Mouse (Mus musculus) intestine, embryonic 15.5 days (tissue): ENCODE results near the gene Lyz1. TPM values are rescaled to one million over a fixed set of nuclear protein-coding genes. Genes with fewer than 3 reads are reported as not detected.
A peak's percentile ranks its signal among the peaks of the same experiment; 100 is the strongest.
"Not testable (repeated sequence)": the region's sequence is repeated elsewhere in the genome, so short reads cannot be mapped to it uniquely, and the experiment has no call there.

Experiments used
- ATAC-seq: fragments of 200-750 bp; cut with Nextera tagmentation; 2 replicates; pipeline ENCODE4 v1.8.0; 2017; ENCODE audit warnings: moderate TSS enrichment, moderate library complexity
- H3K27ac ChIP-seq: fragments of 300-500 bp; sonication (generic); 2 replicates; pipeline ENCODE4 v1.5.1; 2015; ENCODE audit warnings: mild to moderate bottlenecking, inconsistent platforms
- H3K27me3 ChIP-seq: fragments of 300-500 bp; sonication (generic); replicated peaks from 2 replicates; pipeline ENCODE4 v1.6.1; 2015; ENCODE audit warnings: inconsistent platforms
- H3K36me3 ChIP-seq: fragments of 300-500 bp; sonication (generic); 2 replicates; pipeline ENCODE4 v1.6.1; 2015; ENCODE audit warnings: inconsistent platforms
- H3K4me1 ChIP-seq: fragments of 300-500 bp; sonication (generic); replicated peaks from 2 replicates; pipeline ENCODE4 v1.6.1; 2015; ENCODE audit warnings: inconsistent platforms
- H3K4me2 ChIP-seq: fragments of 300-500 bp; sonication (generic); replicated peaks from 2 replicates; pipeline ENCODE4 v1.6.1; 2015; ENCODE audit warnings: mild to moderate bottlenecking, inconsistent platforms
- H3K4me3 ChIP-seq: fragments of 300-500 bp; sonication (generic); replicated peaks from 2 replicates; pipeline ENCODE4 v1.5.1; 2015; ENCODE audit warnings: inconsistent platforms
- H3K9ac ChIP-seq: fragments of 300-500 bp; sonication (generic); 2 replicates; pipeline ENCODE4 v1.6.1; 2015; ENCODE audit warnings: inconsistent platforms
- H3K9me3 ChIP-seq: fragments of 300-500 bp; sonication (generic); 2 replicates; pipeline ENCODE4 v1.6.1; 2016; ENCODE audit warnings: inconsistent platforms
- WGBS: fragments of 180-500 bp; shearing (Covaris S2); methylation state at CpG from one replicate; pipeline ENCODE4 v1.1.7; 2015; 5-methylcytosine and 5-hydroxymethylcytosine counted together
- polyA plus RNA-seq: library from polyadenylated mRNA; unstranded; fragments of >200 nt; fragmentation: Nextera tagmentation; extraction: Ambion mirVana; gene quantifications from 2 replicates; pipeline ENCODE4 v1.2.1, GENCODE M21; 2015

Gene Lyz1
- polyA plus RNA-seq, 1 experiment from 2014 or later = 12.9 TPM

DNA sequence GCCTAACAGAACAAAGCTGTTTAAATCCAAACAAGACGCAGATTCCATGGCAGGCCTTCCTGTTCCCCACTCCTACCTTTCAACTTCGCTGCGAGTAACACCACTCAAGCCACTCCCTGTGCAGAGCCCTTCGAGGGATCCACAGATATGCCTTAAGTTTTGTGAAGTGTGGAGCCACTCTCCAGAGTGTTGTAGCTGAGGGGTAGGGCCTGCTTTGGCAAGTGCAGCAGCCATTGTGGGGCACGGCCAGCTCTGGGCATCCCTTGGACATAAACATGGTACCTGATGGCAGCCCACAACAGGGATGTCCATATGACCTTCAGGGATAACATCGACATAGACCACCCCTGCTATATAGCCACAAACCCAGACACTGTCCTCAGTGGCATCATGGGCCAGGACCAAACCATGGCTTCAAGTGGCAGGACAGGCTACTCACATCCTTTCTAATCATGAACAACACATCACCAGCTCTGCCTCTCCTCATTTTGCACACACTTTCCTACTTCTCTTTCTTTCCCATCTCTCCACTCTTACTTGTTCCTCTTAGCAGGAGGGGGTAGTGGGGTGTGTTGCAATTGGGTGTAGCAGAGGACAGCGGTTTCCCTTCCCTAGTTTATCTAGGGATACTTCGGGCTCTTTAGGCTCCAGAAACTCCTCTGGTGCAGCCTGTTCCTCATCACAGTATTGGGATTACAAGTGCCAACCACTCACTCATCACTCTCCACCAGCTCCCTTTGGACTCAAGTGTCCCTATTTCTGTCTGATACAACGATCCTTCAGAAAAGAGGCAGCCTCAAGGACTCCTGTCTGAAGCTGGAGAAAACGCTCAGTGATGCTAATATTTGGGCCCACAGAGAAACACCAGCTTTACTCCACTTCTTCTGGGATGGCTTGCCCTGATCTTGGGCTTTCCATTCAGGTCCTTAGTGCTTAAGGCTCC lies 7.8 kb downstream of the Lyz1 start:
- Histone ChIP-seq H3K27ac (no peak overlapping the region), H3K27me3 (no peaks in the 10 kb centered on the region)
- ATAC-seq = no peak

GRCm38 (mm10) chr10:117283871-117284577 lies 8.6 kb downstream of the Lyz1 start:
- Histone ChIP-seq H3K27me3 (no peaks in the 10 kb centered on the region), H3K27ac (no peak overlapping the region), H3K4me2 (no peak overlapping the region), H3K9ac (no peak overlapping the region), H3K4me1 (no peaks in the 10 kb centered on the region), H3K9me3 (no peaks in the 10 kb centered on the region), H3K36me3 (no peaks in the 10 kb centered on the region), H3K4me3 (no peak overlapping the region)
- no peak for ATAC-seq
- 80% methylated on average over 7 of the region's 7 CpGs for WGBS

More for the DNA sequence above, 7.8 kb downstream of the Lyz1 start:
- Histone ChIP-seq H3K9me3 (no peaks in the 10 kb centered on the region), H3K36me3 (no peaks in the 10 kb centered on the region), H3K4me1 (no peaks in the 10 kb centered on the region), H3K9ac (no peak overlapping the region), H3K4me2 (no peak overlapping the region), H3K4me3 (no peak overlapping the region)
- 84% methylated on average over 10 of the region's 10 CpGs for WGBS

GRCm38 (mm10) chr10:117283196-117283595 lies 9.5 kb downstream of the Lyz1 start:
- H3K27me3 ChIP-seq, ATAC-seq, H3K4me1 ChIP-seq, H3K36me3 ChIP-seq, H3K4me3 ChIP-seq, H3K4me2 ChIP-seq, H3K27ac ChIP-seq, H3K9ac ChIP-seq, H3K9me3 ChIP-seq: not testable (repeated sequence)
- WGBS = 89% methylated on average over 4 of the region's 4 CpGs

DNA sequence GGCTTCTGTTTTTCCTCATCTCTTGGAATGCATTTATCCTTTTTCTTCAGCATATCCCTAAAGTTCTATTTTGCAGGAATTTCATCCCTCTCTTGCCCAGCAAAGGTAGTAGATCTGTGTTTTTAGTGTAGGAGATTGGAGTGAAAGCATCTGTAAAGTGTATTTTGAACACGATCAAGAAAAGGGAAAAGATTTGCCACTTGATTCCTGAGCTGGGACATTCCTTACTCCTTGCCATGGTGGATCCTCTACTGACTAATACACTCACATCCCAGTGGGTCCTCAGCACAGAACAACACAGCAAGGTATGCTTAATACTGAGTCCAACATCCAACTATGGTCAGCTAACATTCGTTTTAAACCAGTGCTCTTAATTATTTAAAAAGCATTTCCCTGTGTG lies 10.1 kb downstream of the Lyz1 start:
- Histone ChIP-seq H3K4me1 (no peaks in the 10 kb centered on the region), H3K27me3 (no peaks in the 10 kb centered on the region), H3K9ac (no peak overlapping the region), H3K4me3 (no peak overlapping the region), H3K4me2 (peak overlapping the region; percentile 1; the same call in 1 of the 2 replicates), H3K9me3 (no peaks in the 10 kb centered on the region), H3K27ac (0 out of 2 replicates have a peak overlapping the region, but pooled peaks have one; percentile 67), H3K36me3 (no peaks in the 10 kb centered on the region)
- ATAC-seq = no peak
- WGBS = 59% methylated on average over 2 of the region's 2 CpGs

GRCm38 (mm10) chr10:117282049-117282448 lies 10.6 kb downstream of the Lyz1 start, which contains the start of gene Lyz2:
Gene Lyz2 (minus strand): TSS chr10:117282321.
- no peak within 1 kb of the TSS for H3K9ac ChIP-seq
- no peaks in the 10 kb centered on the region for H3K4me1 ChIP-seq
- H3K27ac ChIP-seq = peak within 1 kb of the TSS; percentile 67; the same call in 1 of the 2 replicates
- 37% methylated on average over 4 of the region's 4 CpGs for WGBS
- H3K27me3 ChIP-seq = no peaks in the 10 kb centered on the region
- peak; percentile 69; the same call in 1 of the 2 replicates for ATAC-seq
- H3K4me2 ChIP-seq = peak within 1 kb of the TSS; percentile 1; the same call in 1 of the 2 replicates
- H3K9me3 ChIP-seq = no peaks in the 10 kb centered on the region
- no peaks in the 10 kb centered on the region for H3K36me3 ChIP-seq
- no peak within 1 kb of the TSS for H3K4me3 ChIP-seq

DNA sequence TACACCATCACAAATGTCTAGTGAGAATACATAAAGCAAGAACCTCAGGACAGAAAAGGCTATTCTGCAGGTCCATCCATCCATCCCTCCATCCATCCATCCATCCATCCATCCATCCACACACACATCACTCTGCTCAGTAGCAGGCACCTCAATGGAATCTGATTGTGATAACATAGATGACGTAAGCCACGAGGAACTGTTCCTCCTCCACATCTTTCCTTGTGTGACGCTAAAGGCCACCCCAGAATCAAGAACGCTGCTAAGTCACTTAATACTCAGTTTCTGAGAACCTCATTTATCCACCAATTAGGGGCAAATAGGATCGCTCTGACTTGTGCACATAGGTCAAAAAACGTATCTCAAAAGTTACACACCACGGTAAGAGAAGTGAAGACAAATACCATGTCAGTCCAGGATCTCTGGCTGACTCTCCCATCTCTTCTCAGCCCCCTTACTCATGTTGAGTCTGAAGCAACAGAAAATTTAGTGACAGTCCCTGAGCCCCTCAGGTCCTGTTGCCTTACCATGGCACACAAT lies 11.2 kb downstream of the Lyz1 start:
- Histone ChIP-seq H3K27me3 (no peaks in the 10 kb centered on the region), H3K9me3 (no peaks in the 10 kb centered on the region), H3K9ac (no peak overlapping the region), H3K36me3 (no peaks in the 10 kb centered on the region), H3K27ac (peak overlapping the region; percentile 67; the same call in 1 of the 2 replicates), H3K4me3 (no peak overlapping the region), H3K4me2 (no peak overlapping the region), H3K4me1 (no peaks in the 10 kb centered on the region)
- WGBS = 82% methylated on average over 7 of the region's 7 CpGs
- ATAC-seq = no peak

- Histone ChIP-seq H3K27me3 (no peaks in the 10 kb centered on the region), H3K27ac (no peak overlapping the region), H3K4me3 (no peak overlapping the region), H3K4me1 (no peaks in the 10 kb centered on the region), H3K4me2 (no peak overlapping the region), H3K9me3 (no peaks in the 10 kb centered on the region), H3K36me3 (no peaks in the 10 kb centered on the region), H3K9ac (no peak overlapping the region)
- WGBS = 58% methylated on average over 1 of the region's 1 CpGs
- no peak for ATAC-seq
Measured at GRCm38 (mm10) chr10:117280000-117280399, 12.7 kb downstream of the Lyz1 start.

DNA sequence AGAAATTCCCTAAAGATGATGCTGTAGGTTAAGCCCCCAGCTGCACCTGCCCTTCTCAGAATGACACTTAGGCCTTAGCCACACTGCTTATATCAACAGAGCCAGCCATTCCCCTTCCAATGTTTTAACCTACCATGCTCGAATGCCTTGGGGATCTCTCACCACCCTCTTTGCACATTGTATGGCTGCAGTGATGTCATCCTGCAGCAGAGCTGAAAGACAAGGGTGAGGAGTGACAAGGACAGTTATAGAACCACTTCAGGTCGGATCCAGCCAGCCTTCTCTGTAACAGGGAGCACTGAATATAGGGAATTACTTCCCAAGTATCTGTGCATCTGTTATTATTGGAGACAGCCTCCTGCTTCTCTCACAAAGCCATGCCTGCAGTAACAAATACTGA lies 14.2 kb downstream of the Lyz1 start:
- not testable (repeated sequence) for ATAC-seq, H3K9me3 ChIP-seq, H3K27me3 ChIP-seq, H3K36me3 ChIP-seq, H3K9ac ChIP-seq, H3K4me3 ChIP-seq, H3K4me2 ChIP-seq, H3K27ac ChIP-seq, H3K4me1 ChIP-seq
- WGBS = 50% methylated on average over 2 of the region's 2 CpGs

- not testable (repeated sequence) for H3K27ac ChIP-seq, H3K4me2 ChIP-seq, H3K27me3 ChIP-seq, H3K36me3 ChIP-seq, H3K9me3 ChIP-seq, H3K4me3 ChIP-seq, H3K4me1 ChIP-seq, H3K9ac ChIP-seq, ATAC-seq
- 85% methylated on average over 9 of the region's 9 CpGs for WGBS
Measured at GRCm38 (mm10) chr10:117277779-117278178, 14.9 kb downstream of the Lyz1 start.

- H3K27me3 ChIP-seq = no peaks in the 10 kb centered on the region
- no peak overlapping the region for H3K4me2 ChIP-seq
- H3K9ac ChIP-seq = no peak overlapping the region
- no peak overlapping the region for H3K4me3 ChIP-seq
- no peak overlapping the region for H3K27ac ChIP-seq
- no peaks in the 10 kb centered on the region for H3K9me3 ChIP-seq
- WGBS = 82% methylated on average over 10 of the region's 10 CpGs
- no peaks in the 10 kb centered on the region for H3K36me3 ChIP-seq
- H3K4me1 ChIP-seq = no peaks in the 10 kb centered on the region
- no peak for ATAC-seq
Measured at GRCm38 (mm10) chr10:117275681-117276369, 16.8 kb downstream of the Lyz1 start.

- not testable (repeated sequence) for H3K36me3 ChIP-seq, ATAC-seq, H3K4me1 ChIP-seq, H3K9me3 ChIP-seq, H3K4me3 ChIP-seq, H3K27me3 ChIP-seq, H3K4me2 ChIP-seq, H3K27ac ChIP-seq, H3K9ac ChIP-seq
- 78% methylated on average over 4 of the region's 7 CpGs for WGBS
Measured at GRCm38 (mm10) chr10:117274645-117275044, 18.0 kb downstream of the Lyz1 start.

DNA sequence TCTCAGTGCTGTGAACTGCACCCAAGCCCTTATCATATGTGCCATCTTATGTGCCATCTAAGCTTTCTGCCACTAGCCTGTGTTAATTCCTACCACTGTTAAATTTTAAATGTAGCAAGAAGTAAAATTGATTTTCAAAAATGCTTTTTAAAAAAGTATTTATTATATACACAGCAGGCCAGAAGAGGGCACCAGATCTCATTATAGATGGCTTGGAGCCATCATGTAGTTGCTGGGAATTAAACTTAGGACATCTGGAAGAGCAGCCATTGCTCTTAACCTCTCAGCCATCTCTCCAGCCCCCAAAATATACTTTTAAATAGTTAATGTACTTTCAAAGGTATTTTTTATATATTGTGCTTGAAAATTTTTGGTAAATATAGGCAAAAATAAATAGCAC lies 20.6 kb downstream of the Lyz1 start:
- Histone ChIP-seq H3K27me3 (no peaks in the 10 kb centered on the region), H3K9me3 (no peaks in the 10 kb centered on the region), H3K27ac (no peak overlapping the region), H3K4me2 (no peak overlapping the region), H3K9ac (no peak overlapping the region), H3K36me3 (no peaks in the 10 kb centered on the region), H3K4me1 (no peaks in the 10 kb centered on the region), H3K4me3 (no peak overlapping the region)
- no peak for ATAC-seq
